Mouse (Mus musculus): ENCODE results near the gene Naa16. TPM values are rescaled to one million over a fixed set of nuclear protein-coding genes. Genes with fewer than 3 reads are reported as not detected.

Naa16 gene
- polyA plus RNA-seq, 1 experiment = 2.1 TPM

GRCm38 (mm10) chr14:79290683-79291425 lies 99.7 kb downstream of the Naa16 start:
- H3K27ac ChIP-seq (ENCODE audit: control insufficient read depth, insufficient read depth, low read depth, low read length) = no peak overlapping the region
- peaks cover 4% of the 10 kb centered on the region for H3K4me1 ChIP-seq (ENCODE audit: control insufficient read depth, insufficient read depth, low read length)
- H3K4me3 ChIP-seq (ENCODE audit: control insufficient read depth, low read depth, low read length) = no peak overlapping the region
- no peaks in the 10 kb centered on the region for H3K27me3 ChIP-seq (ENCODE audit: control insufficient read depth, insufficient read depth, low read length)
- no peaks in the 10 kb centered on the region for H3K36me3 ChIP-seq (ENCODE audit: control insufficient read depth, insufficient read depth, low read length)
- TF ChIP-seq CTCF (IDR thresholded peaks at IDR 0.05; ENCODE audit: control insufficient read depth, insufficient read depth, insufficient replicate concordance, low read depth, low read length) (no peak), POLR2A (IDR thresholded peaks at IDR 0.05; ENCODE audit: control insufficient read depth, low read depth, low read length) (no peak)

GRCm38 (mm10) chr14:79289909-79290308 lies 100.7 kb downstream of the Naa16 start:
- H3K4me1 ChIP-seq (ENCODE audit: control insufficient read depth, insufficient read depth, low read length) = peaks cover 8% of the 10 kb centered on the region
- no peak overlapping the region for H3K4me3 ChIP-seq (ENCODE audit: control insufficient read depth, low read depth, low read length)
- no peaks in the 10 kb centered on the region for H3K36me3 ChIP-seq (ENCODE audit: control insufficient read depth, insufficient read depth, low read length)
- H3K27ac ChIP-seq (ENCODE audit: control insufficient read depth, insufficient read depth, low read depth, low read length) = no peak overlapping the region
- no peaks in the 10 kb centered on the region for H3K27me3 ChIP-seq (ENCODE audit: control insufficient read depth, insufficient read depth, low read length)
- no peak for TF ChIP-seq CTCF (IDR thresholded peaks at IDR 0.05; ENCODE audit: control insufficient read depth, insufficient read depth, insufficient replicate concordance, low read depth, low read length)
- TF ChIP-seq POLR2A (IDR thresholded peaks at IDR 0.05; ENCODE audit: control insufficient read depth, low read depth, low read length) = no peak

GRCm38 (mm10) chr14:79288280-79288679 lies 102.3 kb downstream of the Naa16 start:
- Histone ChIP-seq H3K36me3 (ENCODE audit: control insufficient read depth, insufficient read depth, low read length) (no peaks in the 10 kb centered on the region), H3K4me3 (ENCODE audit: control insufficient read depth, low read depth, low read length) (no peak overlapping the region), H3K27ac (ENCODE audit: control insufficient read depth, insufficient read depth, low read depth, low read length) (no peak overlapping the region), H3K4me1 (ENCODE audit: control insufficient read depth, insufficient read depth, low read length) (peaks cover 11% of the 10 kb centered on the region), H3K27me3 (ENCODE audit: control insufficient read depth, insufficient read depth, low read length) (no peaks in the 10 kb centered on the region)
- TF ChIP-seq POLR2A (IDR thresholded peaks at IDR 0.05; ENCODE audit: control insufficient read depth, low read depth, low read length) (no peak), CTCF (IDR thresholded peaks at IDR 0.05; ENCODE audit: control insufficient read depth, insufficient read depth, insufficient replicate concordance, low read depth, low read length) (peak; percentile 61; the same call in 1 of the 2 replicates)

GRCm38 (mm10) chr14:79287251-79287863 lies 103.2 kb downstream of the Naa16 start:
- H3K4me3 ChIP-seq (ENCODE audit: control insufficient read depth, low read depth, low read length) = no peak overlapping the region
- peaks cover 11% of the 10 kb centered on the region for H3K4me1 ChIP-seq (ENCODE audit: control insufficient read depth, insufficient read depth, low read length)
- no peak overlapping the region for H3K27ac ChIP-seq (ENCODE audit: control insufficient read depth, insufficient read depth, low read depth, low read length)
- H3K27me3 ChIP-seq (ENCODE audit: control insufficient read depth, insufficient read depth, low read length) = no peaks in the 10 kb centered on the region
- H3K36me3 ChIP-seq (ENCODE audit: control insufficient read depth, insufficient read depth, low read length) = no peaks in the 10 kb centered on the region
- TF ChIP-seq POLR2A (IDR thresholded peaks at IDR 0.05; ENCODE audit: control insufficient read depth, low read depth, low read length) = no peak

- Histone ChIP-seq H3K27me3 (ENCODE audit: control insufficient read depth, insufficient read depth, low read length) (no peaks in the 10 kb centered on the region), H3K36me3 (ENCODE audit: control insufficient read depth, insufficient read depth, low read length) (no peaks in the 10 kb centered on the region), H3K4me1 (ENCODE audit: control insufficient read depth, insufficient read depth, low read length) (peaks cover 11% of the 10 kb centered on the region), H3K4me3 (ENCODE audit: control insufficient read depth, low read depth, low read length) (no peak overlapping the region), H3K27ac (ENCODE audit: control insufficient read depth, insufficient read depth, low read depth, low read length) (no peak overlapping the region)
- TF ChIP-seq CTCF (IDR thresholded peaks at IDR 0.05; ENCODE audit: control insufficient read depth, insufficient read depth, insufficient replicate concordance, low read depth, low read length) (no peak), POLR2A (IDR thresholded peaks at IDR 0.05; ENCODE audit: control insufficient read depth, low read depth, low read length) (no peak)
Measured at GRCm38 (mm10) chr14:79285549-79285948, 105.0 kb downstream of the Naa16 start.

- Histone ChIP-seq H3K27me3 (ENCODE audit: control insufficient read depth, insufficient read depth, low read length) (no peaks in the 10 kb centered on the region), H3K36me3 (ENCODE audit: control insufficient read depth, insufficient read depth, low read length) (no peaks in the 10 kb centered on the region), H3K4me3 (ENCODE audit: control insufficient read depth, low read depth, low read length) (no peak overlapping the region), H3K4me1 (ENCODE audit: control insufficient read depth, insufficient read depth, low read length) (peaks cover 7% of the 10 kb centered on the region), H3K27ac (ENCODE audit: control insufficient read depth, insufficient read depth, low read depth, low read length) (no peak overlapping the region)
- TF ChIP-seq CTCF (IDR thresholded peaks at IDR 0.05; ENCODE audit: control insufficient read depth, insufficient read depth, insufficient replicate concordance, low read depth, low read length) = no peak
- no peak for TF ChIP-seq POLR2A (IDR thresholded peaks at IDR 0.05; ENCODE audit: control insufficient read depth, low read depth, low read length)
Measured at GRCm38 (mm10) chr14:79284616-79285015, 106.0 kb downstream of the Naa16 start.

GRCm38 (mm10) chr14:79283952-79284351 lies 106.6 kb downstream of the Naa16 start:
- Histone ChIP-seq H3K4me3 (ENCODE audit: control insufficient read depth, low read depth, low read length) (no peak overlapping the region), H3K27me3 (ENCODE audit: control insufficient read depth, insufficient read depth, low read length) (no peaks in the 10 kb centered on the region), H3K4me1 (ENCODE audit: control insufficient read depth, insufficient read depth, low read length) (peaks cover 7% of the 10 kb centered on the region), H3K36me3 (ENCODE audit: control insufficient read depth, insufficient read depth, low read length) (no peaks in the 10 kb centered on the region), H3K27ac (ENCODE audit: control insufficient read depth, insufficient read depth, low read depth, low read length) (no peak overlapping the region)
- TF ChIP-seq POLR2A (IDR thresholded peaks at IDR 0.05; ENCODE audit: control insufficient read depth, low read depth, low read length) (no peak), CTCF (IDR thresholded peaks at IDR 0.05; ENCODE audit: control insufficient read depth, insufficient read depth, insufficient replicate concordance, low read depth, low read length) (no peak)

Measured in testis, adult 2 months (tissue).